ENCODE assay signal across 9 mouse cellular contexts in the genomic region with DNA sequence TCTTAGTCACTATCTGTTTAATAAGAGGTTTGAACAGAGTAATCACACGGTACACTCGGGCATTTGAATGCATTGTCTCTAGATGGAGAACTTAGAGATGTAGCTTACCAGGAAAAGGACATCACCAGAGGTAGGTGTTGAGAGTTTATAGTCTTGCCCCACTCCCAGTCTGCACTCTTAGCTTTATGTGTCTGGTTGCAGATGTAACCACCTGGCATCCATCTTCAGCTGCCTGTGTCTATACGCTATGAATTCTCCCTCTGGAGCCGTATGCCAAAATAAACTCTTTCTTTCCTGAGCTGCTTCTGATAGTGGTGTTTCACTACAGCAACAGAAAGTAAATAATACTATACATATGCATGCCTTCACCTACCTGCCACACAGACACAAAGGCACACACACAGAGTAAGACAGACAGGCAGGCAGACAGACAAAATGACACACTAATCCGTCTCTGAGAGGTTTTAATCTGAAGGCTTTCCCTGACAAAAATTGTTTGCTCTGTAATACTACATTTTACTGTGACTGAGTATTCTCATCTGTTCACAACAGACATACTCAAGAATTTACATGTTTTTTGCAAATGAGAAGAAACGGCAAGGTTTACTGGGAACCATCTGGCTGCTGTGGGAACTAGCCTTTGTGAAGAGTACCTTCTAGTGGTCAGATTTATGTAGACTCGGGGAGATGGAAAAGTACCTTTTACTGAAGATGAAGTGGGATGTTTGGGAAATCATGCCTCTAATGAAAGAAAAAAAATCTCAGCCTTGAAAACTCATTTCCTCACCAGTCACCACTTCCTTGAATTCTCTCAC.
DNase-seq lines count a peak whose midpoint lies in the region; ATAC-seq and TF ChIP-seq lines count a peak whose summit lies in the region.
"Had no signal": no experiment of that assay in that cellular context is flagged by ENCODE, and none has a peak within 500 bp of the region (broad histone marks: within the 10 kb centered on the region; RNA-seq: fewer than 3 reads in every experiment).

No protein-coding gene starts in this region.

- no peaks in the 10 kb centered on the region for H3K4me1 ChIP-seq in kidney, adult 2 months (ENCODE audit: control insufficient read depth, insufficient read depth, low read length)
- H3K4me1 ChIP-seq in limb, embryonic 14.5 days (ENCODE audit: control insufficient read depth, insufficient read depth, low read length), result 0 out of 2 replicates have a peak, but pooled peaks cover 5% of the 10 kb centered on the region

- H3K9ac ChIP-seq in limb, embryonic 14.5 days (ENCODE audit: low read depth, low read length, severe bottlenecking), result no peak overlapping the region
- H3K9ac ChIP-seq: limb, embryonic 15.5 days had no signal

- H3K36me3 ChIP-seq in kidney, adult 2 months (ENCODE audit: control insufficient read depth, insufficient read depth, low read length), result no peaks in the 10 kb centered on the region
- H3K36me3 ChIP-seq in limb, embryonic 14.5 days (ENCODE audit: control insufficient read depth, insufficient read depth, low read length), result no peaks in the 10 kb centered on the region
- H3K36me3 ChIP-seq: limb, embryonic 15.5 days had no signal

- WGBS in kidney, adult 2 months, result 60% methylated on average over 7 of the region's 7 CpGs
- 49% methylated on average over 7 of the region's 7 CpGs for WGBS in limb, embryonic 14.5 days

- DNase-seq in kidney, adult 2 months, result peak; percentile 65
- no peak for DNase-seq in kidney, postnatal 25 days
- peak; percentile 59 for DNase-seq in NIH3T3 (ENCODE audit: low read depth)
- peak; percentile 54 for DNase-seq in forelimb bud, embryonic 11.5 days (ENCODE audit: low read depth, low spot score)
- DNase-seq in limb, embryonic 14.5 days (ENCODE audit: low spot score), result peak; percentile 46
- no peak for DNase-seq in testis, postnatal 10 days (ENCODE audit: low spot score)
- DNase-seq in cerebellum, adult 11-12 months, result no peak
- DNase-seq in cerebellum, postnatal 25 days, result no peak

- 0 out of 2 replicates have a peak, but pooled peaks have one; percentile 9 for TF ChIP-seq CTCF in kidney, adult 2 months (conservative IDR thresholded peaks at IDR 0.05; ENCODE audit: insufficient read depth, insufficient read length, low read depth, low read length)

- TF ChIP-seq POLR2A in kidney, adult 2 months (IDR thresholded peaks at IDR 0.05; ENCODE audit: low read depth, low read length), result no peak
- TF ChIP-seq POLR2A in limb, embryonic 14.5 days (IDR thresholded peaks at IDR 0.05; ENCODE audit: borderline replicate concordance, extremely low read depth, insufficient read depth, insufficient read length), result no peak

- no peaks in the 10 kb centered on the region for H3K27me3 ChIP-seq in kidney, adult 2 months (replicated peaks; ENCODE audit: control insufficient read depth, insufficient read depth, low read length)
- H3K27me3 ChIP-seq in limb, embryonic 14.5 days (ENCODE audit: control insufficient read depth, insufficient read depth, low read length), result no peaks in the 10 kb centered on the region
- H3K27me3 ChIP-seq: limb, embryonic 15.5 days had no signal

- ATAC-seq in limb, embryonic 14.5 days (ENCODE audit: low FRiP score, low read depth), result peak; percentile 73

- no peak overlapping the region for H3K4me2 ChIP-seq in limb, embryonic 14.5 days (replicated peaks; ENCODE audit: low read depth, low read length, severe bottlenecking)
- H3K4me2 ChIP-seq: limb, embryonic 15.5 days had no signal

- H3K4me3 ChIP-seq in kidney, adult 2 months (ENCODE audit: insufficient read depth, low read depth, low read length), result no peak overlapping the region
- H3K4me3 ChIP-seq in limb, embryonic 14.5 days (replicated peaks; ENCODE audit: low read length), result no peak overlapping the region
- H3K4me3 ChIP-seq: limb, embryonic 15.5 days had no signal

- H3K27ac ChIP-seq in kidney, adult 2 months (ENCODE audit: insufficient read depth, low read depth, low read length), result no peak overlapping the region
- H3K27ac ChIP-seq in limb, embryonic 14.5 days (replicated peaks; ENCODE audit: low read depth, low read length), result no peak overlapping the region
- H3K27ac ChIP-seq: limb, embryonic 15.5 days had no signal

- no peaks in the 10 kb centered on the region for H3K9me3 ChIP-seq in limb, embryonic 14.5 days (ENCODE audit: control insufficient read depth, low read length)
- H3K9me3 ChIP-seq: limb, embryonic 15.5 days had no signal

Comparison
In these comparisons a context has a peak if more than half of its experiments do, and no peak if none do; other contexts are left out.
1. DNase-seq: peak in kidney, adult 2 months (single experiment), NIH3T3 (single experiment), forelimb bud, embryonic 11.5 days (single experiment) and limb, embryonic 14.5 days (single experiment); none in kidney, postnatal 25 days (0 of 2), testis, postnatal 10 days (single experiment), cerebellum, adult 11-12 months (single experiment) and cerebellum, postnatal 25 days (0 of 2).